Mouse (Mus musculus) embryo, embryonic 11 days (tissue): ENCODE results near the gene Vps26c.
"Not testable (repeated sequence)": the region's sequence is repeated elsewhere in the genome, so short reads cannot be mapped to it uniquely, and the experiment has no call there.

Source experiments
- DNase-seq: peaks from one replicate; pipeline ENCODE4 v3.0.0-alpha.2; 2015

The Vps26c gene

DNA sequence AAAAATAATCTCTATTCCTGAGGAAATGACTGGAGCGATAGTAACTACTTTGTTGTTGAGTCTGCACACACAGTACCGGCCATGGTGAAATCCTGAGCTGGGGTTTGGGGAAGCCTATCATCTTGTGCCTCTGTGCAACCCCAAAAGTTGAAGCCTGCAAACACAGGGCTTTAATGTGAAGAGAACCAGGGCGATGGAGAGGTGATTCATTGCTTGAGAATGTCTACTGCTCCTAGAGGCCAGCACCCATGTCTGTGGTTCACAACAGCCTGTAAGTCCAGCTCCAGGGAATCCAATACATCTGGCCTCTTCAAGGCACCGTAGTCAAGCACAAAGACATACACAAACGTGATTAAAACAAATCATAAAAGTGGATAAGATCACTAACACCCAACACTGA is 39.3 kb downstream of the Vps26c start:
- no peak for DNase-seq

- DNase-seq = no peak
Measured at GRCm38 (mm10) chr16:94484752-94485535, 41.7 kb downstream of the Vps26c start.

DNA sequence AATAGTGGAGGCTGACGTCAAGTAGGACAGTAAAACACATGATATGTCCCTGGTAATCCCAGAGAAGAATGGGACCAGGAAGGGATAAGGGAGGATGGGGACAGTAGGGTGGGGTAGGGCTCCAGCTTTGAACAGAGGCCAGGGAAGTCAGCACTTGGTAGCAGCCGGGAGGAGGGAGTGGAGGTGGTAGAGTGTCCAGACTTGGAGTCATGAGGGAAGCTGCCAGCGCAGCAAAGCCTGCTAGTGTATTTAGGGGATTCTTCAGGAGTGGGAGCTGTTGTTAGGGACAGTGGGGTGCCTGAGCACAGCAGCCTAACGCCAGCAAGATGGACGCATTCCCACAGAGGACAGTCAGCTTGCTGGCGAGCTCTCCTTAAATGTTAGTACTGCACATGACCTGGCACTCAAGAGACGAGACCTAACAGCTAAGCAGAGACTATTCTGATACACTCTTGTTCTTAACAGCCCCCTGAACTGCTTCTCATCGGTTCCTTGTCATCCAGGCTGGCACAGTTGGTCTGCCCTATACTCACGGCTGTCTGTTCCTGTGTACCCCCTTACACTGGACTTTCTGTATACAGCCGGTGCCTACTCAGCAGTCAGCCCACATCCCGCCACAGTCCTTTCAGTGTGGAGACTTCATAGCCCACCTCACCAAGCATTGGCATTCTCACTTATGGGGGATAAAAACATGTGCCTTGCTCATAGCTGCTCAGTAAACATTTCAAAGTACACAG is 53.4 kb downstream of the Vps26c start:
- no peak for DNase-seq

GRCm38 (mm10) chr16:94472515-94472951 is 54.1 kb downstream of the Vps26c start:
- no peak for DNase-seq

DNA sequence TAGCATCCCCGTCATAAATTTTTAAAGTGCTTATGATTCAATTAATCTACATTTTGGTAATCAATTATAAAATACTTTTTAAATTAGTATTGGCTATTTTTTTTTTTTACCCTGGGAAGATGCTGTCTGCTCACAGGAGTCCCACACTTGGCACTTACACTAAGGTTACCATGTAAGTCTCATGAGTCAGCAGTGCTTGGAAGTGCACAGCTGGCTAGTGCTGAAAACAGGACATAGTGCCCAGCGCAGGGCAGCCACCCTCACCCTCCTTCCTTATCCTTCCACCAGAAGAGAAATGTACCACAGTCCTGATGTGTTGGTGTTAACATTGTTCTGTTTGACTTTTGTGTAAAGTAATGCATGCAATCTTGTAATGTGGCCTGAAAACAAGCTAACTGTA is 58.2 kb downstream of the Vps26c start:
- DNase-seq = no peak

DNA sequence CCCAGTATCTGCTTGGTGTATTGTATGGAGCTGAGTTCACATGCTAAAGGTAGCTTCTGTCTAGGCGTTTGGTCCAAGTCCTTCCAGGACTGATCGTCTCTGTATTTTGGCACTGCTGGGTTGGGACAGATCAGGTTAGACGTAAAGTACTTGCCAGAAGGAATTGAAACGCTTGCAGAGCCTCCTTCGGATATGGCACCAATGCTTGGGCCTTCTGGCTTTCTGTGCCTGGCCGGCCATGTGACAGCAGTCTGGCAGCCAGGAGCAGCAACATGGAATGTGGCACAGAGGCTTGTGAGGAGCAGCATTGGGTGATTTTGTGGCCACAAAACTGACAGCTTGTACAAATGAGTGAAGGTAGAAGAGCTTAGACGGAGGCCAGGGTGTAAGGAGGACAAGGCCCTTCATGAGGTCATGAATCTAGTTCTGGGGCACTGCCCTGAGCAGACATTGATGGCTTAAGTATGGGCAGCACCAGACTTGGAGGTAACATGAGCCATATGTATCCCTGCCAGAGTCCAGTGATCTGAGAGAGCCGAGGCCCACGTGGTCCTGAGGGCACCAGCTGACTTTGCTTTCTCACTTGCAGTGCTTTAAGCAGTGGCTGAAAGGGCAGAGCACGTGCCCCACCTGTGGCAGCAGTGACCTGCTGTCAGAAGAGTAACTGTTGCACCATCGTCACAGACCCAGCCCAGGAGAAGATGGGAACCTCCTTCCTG is 59.1 kb downstream of the Vps26c start:
- DNase-seq = no peak

- not testable (repeated sequence) for DNase-seq
Measured at GRCm38 (mm10) chr16:94466317-94466716, 60.3 kb downstream of the Vps26c start.

GRCm38 (mm10) chr16:94465900-94466299 is 60.7 kb downstream of the Vps26c start:
- DNase-seq = no peak

DNA sequence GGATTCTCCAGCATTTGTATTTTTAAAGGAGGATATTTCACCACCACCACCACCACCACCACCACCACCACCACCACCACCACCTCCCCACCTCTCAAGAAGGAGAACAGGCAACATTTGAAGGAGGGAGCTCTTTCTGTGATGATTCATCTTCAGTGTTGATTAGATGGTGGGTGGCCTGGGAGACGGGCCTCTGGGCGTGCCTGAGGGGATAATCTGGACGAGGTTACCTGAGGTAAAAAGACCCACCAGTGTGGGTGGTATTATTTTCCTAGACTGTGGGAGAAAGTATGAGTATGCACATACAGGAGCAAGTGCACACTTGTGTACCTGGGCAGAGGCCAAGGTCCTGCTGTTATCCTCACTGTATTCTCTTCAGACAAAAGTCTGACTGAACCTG is 62.6 kb downstream of the Vps26c start:
- DNase-seq = no peak

GRCm38 (mm10) chr16:94454146-94454545 is 72.5 kb downstream of the Vps26c start:
- no peak for DNase-seq

DNA sequence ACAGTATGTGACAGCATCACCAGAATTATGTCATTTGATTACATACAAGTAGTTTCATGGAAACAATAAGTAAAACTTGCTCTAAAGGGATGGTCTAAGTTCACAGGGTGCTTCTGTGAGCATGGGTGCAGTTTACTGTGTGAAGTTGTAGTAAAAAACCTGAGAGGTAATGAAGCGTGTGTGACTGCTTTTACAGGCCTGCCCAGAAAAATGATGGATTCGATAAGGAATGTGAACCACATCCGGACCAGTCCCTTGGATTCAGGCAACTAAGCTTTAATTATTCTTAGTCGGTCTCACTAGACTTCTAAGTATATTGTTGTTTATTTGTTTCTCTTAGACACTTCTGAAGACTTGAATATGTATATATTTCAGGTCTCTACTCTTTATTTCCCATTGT is 73.9 kb downstream of the Vps26c start:
- DNase-seq = no peak

- no peak for DNase-seq
Measured at GRCm38 (mm10) chr16:94451545-94452488, 74.8 kb downstream of the Vps26c start.

GRCm38 (mm10) chr16:94449632-94450031 is 77.0 kb downstream of the Vps26c start:
- DNase-seq = no peak

GRCm38 (mm10) chr16:94449151-94449550 is 77.5 kb downstream of the Vps26c start:
- DNase-seq = no peak
